Mouse (Mus musculus) testis, adult 2 months (tissue): ENCODE results near the gene Pitpnm1. TPM values are rescaled to one million over a fixed set of nuclear protein-coding genes. Genes with fewer than 3 reads are reported as not detected.
"Not testable (repeated sequence)": the region's sequence is repeated elsewhere in the genome, so short reads cannot be mapped to it uniquely, and the experiment has no call there.

Experiments used
- H3K27ac ChIP-seq: fragments of 200-500 bp; 2 replicates; pipeline ENCODE4 v1.5.1; 2012; ENCODE audit warnings: low read depth, low read length; ENCODE audit not compliant: control insufficient read depth, insufficient read depth
- H3K27me3 ChIP-seq: fragments of 200-500 bp; 2 replicates; pipeline ENCODE4 v1.6.1; 2012; ENCODE audit warnings: mild to moderate bottlenecking, low read length, moderate library complexity; ENCODE audit not compliant: control insufficient read depth, insufficient read depth
- H3K36me3 ChIP-seq: fragments of 200-500 bp; 2 replicates; pipeline ENCODE4 v1.6.1; 2012; ENCODE audit warnings: mild to moderate bottlenecking, low read length; ENCODE audit not compliant: control insufficient read depth, insufficient read depth
- H3K4me1 ChIP-seq: fragments of 200-500 bp; 2 replicates; pipeline ENCODE4 v1.6.1; 2012; ENCODE audit warnings: low read length; ENCODE audit not compliant: control insufficient read depth, insufficient read depth
- H3K4me3 ChIP-seq: fragments of 200-500 bp; 2 replicates; pipeline ENCODE4 v1.5.1; 2012; ENCODE audit warnings: low read depth, mild to moderate bottlenecking, low read length, moderate library complexity, mixed read lengths; ENCODE audit not compliant: control insufficient read depth
- CTCF ChIP-seq: fragments of 200-500 bp; IDR thresholded peaks from 2 replicates; pipeline ENCODE4 v1.5.1; 2012; ENCODE audit warnings: low read depth, mild to moderate bottlenecking, inconsistent platforms, low read length, moderate library complexity; ENCODE audit not compliant: control insufficient read depth, insufficient read depth, insufficient replicate concordance
- POLR2A ChIP-seq: fragments of 200-500 bp; IDR thresholded peaks from 2 replicates; pipeline ENCODE4 v1.6.1; 2012; ENCODE audit warnings: low read depth, mild to moderate bottlenecking, inconsistent platforms, low read length, moderate library complexity; ENCODE audit not compliant: control insufficient read depth
- polyA plus RNA-seq: library from polyadenylated mRNA; depleted of rRNA; stranded (reverse); fragments of >200 nt; gene quantifications from 2 replicates; pipeline ENCODE4 v1.2.3, GENCODE M21; 2012

Pitpnm1 gene
- polyA plus RNA-seq, 1 experiment = 31.9 TPM

- not testable (repeated sequence) for H3K27ac ChIP-seq
Observed at GRCm38 (mm10) chr19:4135963-4136345, 36.2 kb downstream of the Pitpnm1 start.

GRCm38 (mm10) chr19:4136463-4136862 is 36.7 kb downstream of the Pitpnm1 start:
- Histone ChIP-seq H3K27me3 (no peaks in the 10 kb centered on the region), H3K36me3 (no peaks in the 10 kb centered on the region), H3K27ac (no peak overlapping the region), H3K4me3 (no peak overlapping the region), H3K4me1 (no peaks in the 10 kb centered on the region)
- no peak for TF ChIP-seq CTCF
- TF ChIP-seq POLR2A = no peak

More at GRCm38 (mm10) chr19:4135963-4136345, 36.2 kb downstream of the Pitpnm1 start:
- H3K27me3 ChIP-seq, H3K4me3 ChIP-seq, H3K36me3 ChIP-seq, H3K4me1 ChIP-seq: not testable (repeated sequence)
- TF ChIP-seq CTCF = peak; percentile 15; the same call in 1 of the 2 replicates

GRCm38 (mm10) chr19:4137913-4138312 is 38.1 kb downstream of the Pitpnm1 start:
- Histone ChIP-seq H3K36me3 (no peaks in the 10 kb centered on the region), H3K4me1 (no peaks in the 10 kb centered on the region), H3K4me3 (no peak overlapping the region), H3K27ac (no peak overlapping the region), H3K27me3 (no peaks in the 10 kb centered on the region)
- TF ChIP-seq POLR2A = no peak
- no peak for TF ChIP-seq CTCF

- Histone ChIP-seq H3K4me1 (no peaks in the 10 kb centered on the region), H3K27ac (no peak within 1 kb of the TSS), H3K27me3 (no peaks in the 10 kb centered on the region), H3K4me3 (no peak within 1 kb of the TSS), H3K36me3 (no peaks in the 10 kb centered on the region)
- TF ChIP-seq POLR2A (no peak), CTCF (no peak)
Observed at GRCm38 (mm10) chr19:4139446-4139845, 39.6 kb downstream of the Pitpnm1 start, which contains the start of gene Gpr152. Gene Gpr152 (plus strand): TSS chr19:4139787.

GRCm38 (mm10) chr19:4140147-4140546 is 40.3 kb downstream of the Pitpnm1 start:
- Histone ChIP-seq H3K27me3 (no peaks in the 10 kb centered on the region), H3K36me3 (no peaks in the 10 kb centered on the region), H3K4me1 (no peaks in the 10 kb centered on the region), H3K27ac (no peak overlapping the region), H3K4me3 (no peak overlapping the region)
- TF ChIP-seq CTCF (no peak), POLR2A (no peak)

GRCm38 (mm10) chr19:4142416-4143173 is 42.8 kb downstream of the Pitpnm1 start:
- H3K27me3 ChIP-seq = no peaks in the 10 kb centered on the region
- H3K36me3 ChIP-seq = no peaks in the 10 kb centered on the region
- no peak overlapping the region for H3K27ac ChIP-seq
- no peak for TF ChIP-seq POLR2A
- TF ChIP-seq CTCF = no peak
- no peak overlapping the region for H3K4me3 ChIP-seq
- peaks cover 7% of the 10 kb centered on the region for H3K4me1 ChIP-seq

- Histone ChIP-seq H3K36me3 (no peaks in the 10 kb centered on the region), H3K4me3 (no peak within 1 kb of the TSS), H3K27ac (no peak within 1 kb of the TSS), H3K27me3 (no peaks in the 10 kb centered on the region), H3K4me1 (peaks cover 11% of the 10 kb centered on the region)
- TF ChIP-seq CTCF (no peak), POLR2A (no peak)
Observed at GRCm38 (mm10) chr19:4143759-4144268, 44.0 kb downstream of the Pitpnm1 start, which contains the start of gene Cabp4. Gene Cabp4 (minus strand): TSS chr19:4144033.
